Mouse (Mus musculus) embryonic facial prominence, embryonic 12.5 days (tissue): ENCODE data around the gene Ndufaf3. TPM values are rescaled to one million over a fixed set of nuclear protein-coding genes. Genes with fewer than 3 reads are reported as not detected.

Experiments
- microRNA counts: library from miRNA; unstranded; fragments of <30 nt; microRNA quantifications from one replicate; lab custom pipeline; 2017
- microRNA-seq: library from miRNA; unstranded; fragments of <30 nt; microRNA quantifications from one replicate; pipeline ENCODE4, GENCODE M21; 2017
- polyA plus RNA-seq: library from polyadenylated mRNA; unstranded; fragments of >200 nt; fragmentation: Nextera tagmentation; extraction: Ambion mirVana; gene quantifications from 2 replicates; pipeline ENCODE4 v1.2.1, GENCODE M21; 2016

Gene Ndufaf3
- polyA plus RNA-seq, 1 experiment from 2014 or later, result 59.2 TPM

MicroRNAs encoded within 50 kb of the gene (microRNA counts, 519-probe panel; counts per million panel counts)
- microRNA mmu-miR-191 (lab: Ali Mortazavi, UCI) (4,883 counts per million, percentile 86 among the panel's probes with 10 or more counts), microRNA mmu-miR-425 (lab: Ali Mortazavi, UCI) (4,412 counts per million, percentile 81 among the panel's probes with 10 or more counts)

Small RNAs within 50 kb of the gene (microRNA-seq; reads per million reads assigned to microRNA genes)
- not detected for gene Gm24083
- gene Mir191, result not detected
- 2,510 reads per million, percentile 84 among the genes with 10 or more reads in this experiment for gene Mir425

Other genes with a start within 250 kb of the Ndufaf3 start
- gene Gpx1, start 228.5 kb downstream of the Ndufaf3 start, polyA plus RNA-seq, result 798 and 814 TPM in 2 replicates
- gene Usp4, start 219.6 kb downstream of the Ndufaf3 start, polyA plus RNA-seq, result 122 and 124 TPM in 2 replicates
- 0.27 and 0.97 TPM in 2 replicates for gene 1700102P08Rik, start 174.6 kb downstream of the Ndufaf3 start, polyA plus RNA-seq
- gene Ccdc36, start 138.9 kb downstream of the Ndufaf3 start, polyA plus RNA-seq, result 1.4 and 2.0 TPM in 2 replicates
- not detected in 2 replicates for gene BC048562, start 131.0 kb downstream of the Ndufaf3 start, polyA plus RNA-seq
- 53.1 and 58.3 TPM in 2 replicates for gene Ccdc71, start 106.9 kb downstream of the Ndufaf3 start, polyA plus RNA-seq
- 44.5 and 46.0 TPM in 2 replicates for gene Klhdc8b, start 105.9 kb downstream of the Ndufaf3 start, polyA plus RNA-seq
- 51.3 and 58.5 TPM in 2 replicates for gene Lamb2, start 87.7 kb downstream of the Ndufaf3 start, polyA plus RNA-seq
- gene Usp19, start 76.8 kb downstream of the Ndufaf3 start, polyA plus RNA-seq, result 99.0 and 102 TPM in 2 replicates
- gene Qars, start 59.7 kb downstream of the Ndufaf3 start, polyA plus RNA-seq, result 110 and 115 TPM in 2 replicates
- 160 TPM in 2 replicates for gene Qrich1, start 50.6 kb downstream of the Ndufaf3 start, polyA plus RNA-seq
- 207 and 209 TPM in 2 replicates for gene Impdh2, start 7.1 kb downstream of the Ndufaf3 start, polyA plus RNA-seq
- gene Dalrd3, start 2.5 kb upstream of the Ndufaf3 start, polyA plus RNA-seq, result 199 and 207 TPM in 2 replicates
- gene Wdr6, start 11.3 kb upstream of the Ndufaf3 start, polyA plus RNA-seq, result 215 and 220 TPM in 2 replicates
- gene P4htm, start 30.2 kb upstream of the Ndufaf3 start, polyA plus RNA-seq, result 10.4 and 11.6 TPM in 2 replicates
- 58.1 and 60.1 TPM in 2 replicates for gene Arih2, start 82.0 kb upstream of the Ndufaf3 start, polyA plus RNA-seq
- 43.1 and 45.7 TPM in 2 replicates for gene Slc25a20, start 94.7 kb upstream of the Ndufaf3 start, polyA plus RNA-seq
- gene Prkar2a, start 121.9 kb upstream of the Ndufaf3 start, polyA plus RNA-seq, result 39.4 and 40.0 TPM in 2 replicates
- gene Ip6k2, start 216.4 kb upstream of the Ndufaf3 start, polyA plus RNA-seq, result 145 and 147 TPM in 2 replicates
- 24.2 and 25.7 TPM in 2 replicates for gene Nckipsd, start 240.9 kb upstream of the Ndufaf3 start, polyA plus RNA-seq